In genomic region chr1:34760547-34760946, GRCm38 (mm10) we compare ENCODE assay signal across 25 mouse cellular contexts.
"Had no signal": no experiment of that assay in that cellular context is flagged by ENCODE, and none has a peak within 500 bp of the region (broad histone marks: within the 10 kb centered on the region; RNA-seq: fewer than 3 reads in every experiment).

No protein-coding gene starts in this region.

- H3K27ac ChIP-seq: heart, adult 2 months; heart, embryonic 13.5 days; heart, embryonic 15.5 days; hindbrain, embryonic 13.5 days; hindbrain, embryonic 15.5 days; hindbrain, postnatal 0 days; kidney, embryonic 15.5 days; kidney, postnatal 0 days; limb, embryonic 13.5 days; limb, embryonic 15.5 days; liver, embryonic 12.5 days had no signal

- H3K27me3 ChIP-seq: heart, embryonic 13.5 days; heart, embryonic 15.5 days; hindbrain, embryonic 13.5 days; hindbrain, embryonic 15.5 days; kidney, embryonic 15.5 days; limb, embryonic 15.5 days had no signal

- ATAC-seq: hindbrain, postnatal 0 days; intestine, embryonic 16.5 days; liver, embryonic 12.5 days had no signal

- DNase-seq: gastrocnemius, postnatal 14 days; gastrocnemius, postnatal 36 days; heart, adult 2 months; heart, postnatal 14 days; heart, postnatal 36 days; kidney, adult 11 months; kidney, adult 2 months; kidney, adult 9 months; kidney, postnatal 14 days; kidney, postnatal 36 days; layer of hippocampus, adult 9-11 months; layer of hippocampus, postnatal 36 days; left cerebral cortex, postnatal 4 days had no signal

- H3K4me1 ChIP-seq: heart, embryonic 13.5 days; heart, embryonic 15.5 days; hindbrain, embryonic 13.5 days; hindbrain, embryonic 15.5 days; kidney, embryonic 15.5 days; limb, embryonic 13.5 days; limb, embryonic 15.5 days; liver, embryonic 12.5 days had no signal

- H3K9me3 ChIP-seq: heart, embryonic 13.5 days; heart, embryonic 15.5 days; hindbrain, embryonic 13.5 days; hindbrain, embryonic 15.5 days; kidney, embryonic 15.5 days; limb, embryonic 13.5 days; limb, embryonic 15.5 days; liver, embryonic 12.5 days had no signal

- H3K4me3 ChIP-seq: heart, adult 2 months; heart, embryonic 13.5 days; heart, embryonic 15.5 days; hindbrain, embryonic 13.5 days; hindbrain, embryonic 15.5 days; kidney, embryonic 15.5 days; limb, embryonic 13.5 days; limb, embryonic 15.5 days; liver, embryonic 12.5 days had no signal

- H3K36me3 ChIP-seq: heart, embryonic 13.5 days; heart, embryonic 15.5 days; hindbrain, embryonic 13.5 days; hindbrain, embryonic 15.5 days; kidney, embryonic 15.5 days; limb, embryonic 13.5 days; limb, embryonic 15.5 days; liver, embryonic 12.5 days had no signal

- H3K9ac ChIP-seq: heart, embryonic 13.5 days; heart, embryonic 15.5 days; hindbrain, embryonic 13.5 days; hindbrain, embryonic 15.5 days; kidney, embryonic 15.5 days; limb, embryonic 13.5 days; limb, embryonic 15.5 days; liver, embryonic 12.5 days had no signal

- H3K4me2 ChIP-seq: heart, embryonic 11.5 days; heart, embryonic 13.5 days; heart, embryonic 15.5 days; hindbrain, embryonic 13.5 days; hindbrain, embryonic 15.5 days; kidney, embryonic 15.5 days; limb, embryonic 13.5 days; limb, embryonic 15.5 days; liver, embryonic 12.5 days had no signal
